Mouse (Mus musculus): ENCODE results near the gene Thada. TPM values are rescaled to one million over a fixed set of nuclear protein-coding genes. Genes with fewer than 3 reads are reported as not detected.
A peak's percentile ranks its signal among the peaks of the same experiment; 100 is the strongest.

Thada gene
- polyA plus RNA-seq, 1 experiment from 2014 or later = 15.9 TPM

GRCm38 (mm10) chr17:84267456-84268074 is 198.4 kb downstream of the Thada start:
- H3K27ac ChIP-seq (ENCODE audit: low read length) = no peak overlapping the region
- no peak for ATAC-seq (ENCODE audit: insufficient number of reproducible peaks, insufficient read depth, low FRiP score, low read depth)
- H3K4me2 ChIP-seq (replicated peaks; ENCODE audit: low read depth, low read length) = no peak overlapping the region
- peaks cover 42% of the 10 kb centered on the region for H3K4me1 ChIP-seq (ENCODE audit: control insufficient read depth, insufficient read depth, low read length)
- no peak overlapping the region for H3K9ac ChIP-seq (replicated peaks; ENCODE audit: low read depth, low read length)
- H3K9me3 ChIP-seq (ENCODE audit: control insufficient read depth, low read depth, low read length) = no peaks in the 10 kb centered on the region
- 86% methylated on average over 6 of the region's 6 CpGs for WGBS
- H3K4me3 ChIP-seq (ENCODE audit: low read depth, low read length) = no peak overlapping the region
- H3K36me3 ChIP-seq (ENCODE audit: control insufficient read depth, insufficient read depth, low read length) = no peaks in the 10 kb centered on the region
- no peaks in the 10 kb centered on the region for H3K27me3 ChIP-seq (ENCODE audit: control insufficient read depth, insufficient read depth, low read length)

GRCm38 (mm10) chr17:84266161-84266948 is 199.7 kb downstream of the Thada start:
- Histone ChIP-seq H3K4me1 (ENCODE audit: control insufficient read depth, insufficient read depth, low read length) (peaks cover 42% of the 10 kb centered on the region), H3K27ac (ENCODE audit: low read length) (peak overlapping the region; percentile 76), H3K4me2 (replicated peaks; ENCODE audit: low read depth, low read length) (no peak overlapping the region), H3K9me3 (ENCODE audit: control insufficient read depth, low read depth, low read length) (no peaks in the 10 kb centered on the region), H3K27me3 (ENCODE audit: control insufficient read depth, insufficient read depth, low read length) (no peaks in the 10 kb centered on the region), H3K36me3 (ENCODE audit: control insufficient read depth, insufficient read depth, low read length) (no peaks in the 10 kb centered on the region), H3K4me3 (ENCODE audit: low read depth, low read length) (no peak overlapping the region), H3K9ac (replicated peaks; ENCODE audit: low read depth, low read length) (no peak overlapping the region)
- ATAC-seq (ENCODE audit: insufficient number of reproducible peaks, insufficient read depth, low FRiP score, low read depth) = no peak
- WGBS = 60% methylated on average over 3 of the region's 3 CpGs

- ATAC-seq (ENCODE audit: insufficient number of reproducible peaks, insufficient read depth, low FRiP score, low read depth) = no peak
- H3K4me3 ChIP-seq (ENCODE audit: low read depth, low read length) = no peak overlapping the region
- peaks cover 42% of the 10 kb centered on the region for H3K4me1 ChIP-seq (ENCODE audit: control insufficient read depth, insufficient read depth, low read length)
- 35% methylated on average over 5 of the region's 5 CpGs for WGBS
- no peaks in the 10 kb centered on the region for H3K9me3 ChIP-seq (ENCODE audit: control insufficient read depth, low read depth, low read length)
- H3K9ac ChIP-seq (replicated peaks; ENCODE audit: low read depth, low read length) = no peak overlapping the region
- peak overlapping the region; percentile 76; the same call in 1 of the 2 replicates for H3K27ac ChIP-seq (ENCODE audit: low read length)
- no peaks in the 10 kb centered on the region for H3K36me3 ChIP-seq (ENCODE audit: control insufficient read depth, insufficient read depth, low read length)
- H3K27me3 ChIP-seq (ENCODE audit: control insufficient read depth, insufficient read depth, low read length) = no peaks in the 10 kb centered on the region
- no peak overlapping the region for H3K4me2 ChIP-seq (replicated peaks; ENCODE audit: low read depth, low read length)
Measured at GRCm38 (mm10) chr17:84265480-84266130, 200.4 kb downstream of the Thada start.

- Histone ChIP-seq H3K4me1 (ENCODE audit: control insufficient read depth, insufficient read depth, low read length) (peaks cover 42% of the 10 kb centered on the region), H3K9me3 (ENCODE audit: control insufficient read depth, low read depth, low read length) (no peaks in the 10 kb centered on the region), H3K27me3 (ENCODE audit: control insufficient read depth, insufficient read depth, low read length) (no peaks in the 10 kb centered on the region), H3K4me2 (replicated peaks; ENCODE audit: low read depth, low read length) (no peak overlapping the region), H3K27ac (ENCODE audit: low read length) (peak overlapping the region; percentile 64; the same call in 1 of the 2 replicates), H3K36me3 (ENCODE audit: control insufficient read depth, insufficient read depth, low read length) (no peaks in the 10 kb centered on the region), H3K9ac (replicated peaks; ENCODE audit: low read depth, low read length) (no peak overlapping the region), H3K4me3 (ENCODE audit: low read depth, low read length) (no peak overlapping the region)
- 57% methylated on average over 6 of the region's 6 CpGs for WGBS
- no peak for ATAC-seq (ENCODE audit: insufficient number of reproducible peaks, insufficient read depth, low FRiP score, low read depth)
Measured at GRCm38 (mm10) chr17:84264305-84264704, 201.7 kb downstream of the Thada start.

- Histone ChIP-seq H3K9me3 (ENCODE audit: control insufficient read depth, low read depth, low read length) (no peaks in the 10 kb centered on the region), H3K4me3 (ENCODE audit: low read depth, low read length) (no peak overlapping the region), H3K4me1 (ENCODE audit: control insufficient read depth, insufficient read depth, low read length) (peaks cover 46% of the 10 kb centered on the region), H3K27ac (ENCODE audit: low read length) (peak overlapping the region; percentile 67; the same call in 1 of the 2 replicates), H3K4me2 (replicated peaks; ENCODE audit: low read depth, low read length) (no peak overlapping the region), H3K9ac (replicated peaks; ENCODE audit: low read depth, low read length) (no peak overlapping the region), H3K27me3 (ENCODE audit: control insufficient read depth, insufficient read depth, low read length) (no peaks in the 10 kb centered on the region), H3K36me3 (ENCODE audit: control insufficient read depth, insufficient read depth, low read length) (no peaks in the 10 kb centered on the region)
- WGBS = 44% methylated on average over 5 of the region's 5 CpGs
- ATAC-seq (ENCODE audit: insufficient number of reproducible peaks, insufficient read depth, low FRiP score, low read depth) = no peak
Measured at GRCm38 (mm10) chr17:84263591-84263990, 202.4 kb downstream of the Thada start.

GRCm38 (mm10) chr17:84262325-84262979 is 203.6 kb downstream of the Thada start:
- no peaks in the 10 kb centered on the region for H3K9me3 ChIP-seq (ENCODE audit: control insufficient read depth, low read depth, low read length)
- ATAC-seq (ENCODE audit: insufficient number of reproducible peaks, insufficient read depth, low FRiP score, low read depth) = no peak
- 85% methylated on average over 9 of the region's 9 CpGs for WGBS
- no peaks in the 10 kb centered on the region for H3K36me3 ChIP-seq (ENCODE audit: control insufficient read depth, insufficient read depth, low read length)
- no peaks in the 10 kb centered on the region for H3K27me3 ChIP-seq (ENCODE audit: control insufficient read depth, insufficient read depth, low read length)
- H3K4me2 ChIP-seq (replicated peaks; ENCODE audit: low read depth, low read length) = no peak overlapping the region
- H3K27ac ChIP-seq (ENCODE audit: low read length) = no peak overlapping the region; the same call in 1 of the 2 replicates
- no peak overlapping the region for H3K4me3 ChIP-seq (ENCODE audit: low read depth, low read length)
- H3K9ac ChIP-seq (replicated peaks; ENCODE audit: low read depth, low read length) = no peak overlapping the region
- H3K4me1 ChIP-seq (ENCODE audit: control insufficient read depth, insufficient read depth, low read length) = peaks cover 40% of the 10 kb centered on the region

GRCm38 (mm10) chr17:84261010-84261409 is 205.0 kb downstream of the Thada start:
- no peak overlapping the region for H3K4me2 ChIP-seq (replicated peaks; ENCODE audit: low read depth, low read length)
- no peaks in the 10 kb centered on the region for H3K36me3 ChIP-seq (ENCODE audit: control insufficient read depth, insufficient read depth, low read length)
- no peaks in the 10 kb centered on the region for H3K27me3 ChIP-seq (ENCODE audit: control insufficient read depth, insufficient read depth, low read length)
- H3K4me1 ChIP-seq (ENCODE audit: control insufficient read depth, insufficient read depth, low read length) = peaks cover 30% of the 10 kb centered on the region
- H3K9ac ChIP-seq (replicated peaks; ENCODE audit: low read depth, low read length) = no peak overlapping the region
- H3K27ac ChIP-seq (ENCODE audit: low read length) = peak overlapping the region; percentile 10; the same call in 1 of the 2 replicates
- 0 out of 2 replicates have a peak, but pooled peaks have one; percentile 42 for ATAC-seq (ENCODE audit: insufficient number of reproducible peaks, insufficient read depth, low FRiP score, low read depth)
- no peaks in the 10 kb centered on the region for H3K9me3 ChIP-seq (ENCODE audit: control insufficient read depth, low read depth, low read length)
- H3K4me3 ChIP-seq (ENCODE audit: low read depth, low read length) = no peak overlapping the region

GRCm38 (mm10) chr17:84260226-84260625 is 205.8 kb downstream of the Thada start:
- ATAC-seq (ENCODE audit: insufficient number of reproducible peaks, insufficient read depth, low FRiP score, low read depth) = no peak
- Histone ChIP-seq H3K4me1 (ENCODE audit: control insufficient read depth, insufficient read depth, low read length) (peaks cover 22% of the 10 kb centered on the region), H3K4me2 (replicated peaks; ENCODE audit: low read depth, low read length) (no peak overlapping the region), H3K27ac (ENCODE audit: low read length) (no peak overlapping the region), H3K4me3 (ENCODE audit: low read depth, low read length) (no peak overlapping the region), H3K9me3 (ENCODE audit: control insufficient read depth, low read depth, low read length) (no peaks in the 10 kb centered on the region), H3K27me3 (ENCODE audit: control insufficient read depth, insufficient read depth, low read length) (no peaks in the 10 kb centered on the region), H3K36me3 (ENCODE audit: control insufficient read depth, insufficient read depth, low read length) (no peaks in the 10 kb centered on the region), H3K9ac (replicated peaks; ENCODE audit: low read depth, low read length) (no peak overlapping the region)

Measured in stomach, embryonic 14.5 days (tissue).